Comparison of ENCODE assay signal across 30 mouse cellular contexts in the genomic region with DNA sequence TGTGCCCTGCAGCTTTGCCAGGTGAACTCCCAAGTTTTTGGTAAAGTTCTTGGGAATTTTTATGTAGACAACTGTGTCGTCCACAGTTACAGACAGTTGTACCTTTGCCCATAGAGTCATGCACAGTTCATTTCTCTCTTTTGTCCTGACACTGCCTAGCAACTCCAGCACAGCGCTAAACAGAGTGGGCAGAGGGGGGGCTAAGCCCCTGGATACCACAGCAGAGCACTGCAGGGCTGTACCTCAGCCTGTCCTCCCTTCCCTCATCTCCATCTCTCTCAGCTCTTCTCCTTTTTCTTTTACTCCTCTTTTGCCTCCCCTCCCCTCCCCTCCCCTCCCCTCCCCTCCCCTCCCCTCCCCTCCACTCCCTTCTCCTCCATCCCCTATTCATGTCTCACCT.
A peak's percentile ranks its signal among the peaks of the same experiment; 100 is the strongest.
DNase-seq lines count a peak whose midpoint lies in the region; ATAC-seq lines count a peak whose summit lies in the region.
"Had no signal": no experiment of that assay in that cellular context is flagged by ENCODE, and none has a peak within 500 bp of the region (broad histone marks: within the 10 kb centered on the region; RNA-seq: fewer than 3 reads in every experiment).

No protein-coding gene starts in this region.

- H3K9ac ChIP-seq in hindbrain, embryonic 14.5 days, result no peak overlapping the region
- H3K9ac ChIP-seq in neural tube, embryonic 13.5 days, result no peak overlapping the region
- H3K9ac ChIP-seq in midbrain, embryonic 14.5 days (replicated peaks; ENCODE audit: low read length), result no peak overlapping the region
- no peak overlapping the region for H3K9ac ChIP-seq in liver, embryonic 11.5 days (ENCODE audit: low read depth, low read length)
- H3K9ac ChIP-seq: heart, embryonic 15.5 days; hindbrain, embryonic 13.5 days; kidney, embryonic 15.5 days; limb, embryonic 13.5 days; liver, embryonic 12.5 days; liver, postnatal 0 days had no signal

- H3K27ac ChIP-seq in hindbrain, embryonic 14.5 days, result no peak overlapping the region
- H3K27ac ChIP-seq in hindbrain, embryonic 10.5 days, result no peak overlapping the region
- H3K27ac ChIP-seq in neural tube, embryonic 13.5 days (replicated peaks), result no peak overlapping the region
- no peak overlapping the region for H3K27ac ChIP-seq in midbrain, embryonic 14.5 days (replicated peaks; ENCODE audit: low read depth, low read length)
- H3K27ac ChIP-seq in liver, embryonic 11.5 days (ENCODE audit: low read depth, low read length), result no peak overlapping the region
- H3K27ac ChIP-seq: heart, embryonic 15.5 days; hindbrain, embryonic 13.5 days; kidney, embryonic 15.5 days; layer of hippocampus, adult 2 months; limb, embryonic 13.5 days; liver, embryonic 12.5 days; macrophage; stomach, postnatal 0 days had no signal

- H3K27me3 ChIP-seq in hindbrain, embryonic 14.5 days (ENCODE audit: control insufficient read depth, insufficient read depth, low read length), result no peaks in the 10 kb centered on the region
- peaks cover 15% of the 10 kb centered on the region for H3K27me3 ChIP-seq in hindbrain, embryonic 10.5 days (ENCODE audit: insufficient read depth, poor library complexity, severe bottlenecking)
- H3K27me3 ChIP-seq in neural tube, embryonic 13.5 days, result 0 out of 2 replicates have a peak, but pooled peaks cover 3% of the 10 kb centered on the region
- no peaks in the 10 kb centered on the region for H3K27me3 ChIP-seq in midbrain, embryonic 14.5 days (ENCODE audit: control insufficient read depth, insufficient read depth, low read length)
- peaks cover 9% of the 10 kb centered on the region; the same call in 1 of the 2 replicates for H3K27me3 ChIP-seq in liver, embryonic 11.5 days (replicated peaks; ENCODE audit: control insufficient read depth, insufficient read depth, low read length)
- H3K27me3 ChIP-seq: hindbrain, embryonic 13.5 days; kidney, embryonic 15.5 days had no signal

- ATAC-seq in hindbrain, embryonic 14.5 days (ENCODE audit: low FRiP score), result 0 out of 2 replicates have a peak, but pooled peaks have one; percentile 42
- 0 out of 2 replicates have a peak, but pooled peaks have one; percentile 51 for ATAC-seq in neural tube, embryonic 13.5 days (ENCODE audit: low read depth)
- ATAC-seq in midbrain, embryonic 14.5 days (ENCODE audit: low FRiP score, low TSS enrichment), result no peak
- ATAC-seq in monocyte, adult 5-6 weeks (replicated peaks; ENCODE audit: insufficient number of reproducible peaks, low FRiP score, low TSS enrichment, poor library complexity, severe bottlenecking), result no peak
- ATAC-seq in liver, embryonic 11.5 days (replicated peaks; ENCODE audit: low FRiP score), result no peak
- ATAC-seq: inflammation-experienced regulatory T-cells, adult 6 months; liver, embryonic 12.5 days; liver, postnatal 0 days had no signal

- no peak overlapping the region for H3K4me3 ChIP-seq in hindbrain, embryonic 14.5 days (replicated peaks; ENCODE audit: low read length)
- H3K4me3 ChIP-seq in hindbrain, embryonic 10.5 days, result no peak overlapping the region
- H3K4me3 ChIP-seq in neural tube, embryonic 13.5 days, result no peak overlapping the region
- no peak overlapping the region for H3K4me3 ChIP-seq in midbrain, embryonic 14.5 days (replicated peaks; ENCODE audit: low read depth, low read length)
- no peak overlapping the region for H3K4me3 ChIP-seq in liver, embryonic 11.5 days (ENCODE audit: low read depth, low read length)
- H3K4me3 ChIP-seq: heart, embryonic 15.5 days; hindbrain, embryonic 13.5 days; kidney, embryonic 15.5 days; layer of hippocampus, adult 2 months; limb, embryonic 13.5 days; liver, embryonic 12.5 days; myocyte had no signal

- WGBS in hindbrain, embryonic 14.5 days, result 12% methylated on average over 2 of the region's 2 CpGs
- WGBS in hindbrain, embryonic 10.5 days, result 21% methylated on average over 2 of the region's 2 CpGs
- 14% methylated on average over 2 of the region's 2 CpGs for WGBS in neural tube, embryonic 13.5 days
- 2% methylated on average over 2 of the region's 2 CpGs for WGBS in midbrain, embryonic 14.5 days
- WGBS in liver, embryonic 11.5 days, result 59% methylated on average over 2 of the region's 2 CpGs

- no peak for DNase-seq in hindbrain, embryonic 14.5 days (ENCODE audit: low spot score)
- DNase-seq in hindbrain, embryonic 10.5 days (ENCODE audit: low spot score), result no peak
- no peak for DNase-seq in neural tube, embryonic 10.5 days (ENCODE audit: extremely low spot score, low spot score)
- peak; percentile 28 for DNase-seq in midbrain, embryonic 14.5 days
- DNase-seq in liver, embryonic 11.5 days (ENCODE audit: low spot score), result no peak
- DNase-seq: adrenal gland, postnatal 25 days; B cell, adult 2 months; cerebellum, adult 18-20 months; cerebellum, postnatal 10 days; gastrocnemius, postnatal 10 days; kidney, adult 18-20 months; kidney, postnatal 25 days; liver, postnatal 0 days; lung, postnatal 10 days; right cerebral cortex, adult 18-20 months; spleen, adult 18-20 months; thymus, adult 18-20 months; thymus, postnatal 25 days had no signal

- no peaks in the 10 kb centered on the region for H3K36me3 ChIP-seq in hindbrain, embryonic 14.5 days (replicated peaks; ENCODE audit: control insufficient read depth, insufficient read depth)
- no peaks in the 10 kb centered on the region for H3K36me3 ChIP-seq in hindbrain, embryonic 10.5 days
- no peaks in the 10 kb centered on the region for H3K36me3 ChIP-seq in neural tube, embryonic 13.5 days
- no peaks in the 10 kb centered on the region for H3K36me3 ChIP-seq in midbrain, embryonic 14.5 days (ENCODE audit: control insufficient read depth, insufficient read depth, low read length)
- no peaks in the 10 kb centered on the region for H3K36me3 ChIP-seq in liver, embryonic 11.5 days (ENCODE audit: control insufficient read depth, insufficient read depth, low read length)
- H3K36me3 ChIP-seq: heart, embryonic 15.5 days; hindbrain, embryonic 13.5 days; kidney, embryonic 15.5 days; limb, embryonic 13.5 days; liver, embryonic 12.5 days had no signal

- H3K9me3 ChIP-seq in hindbrain, embryonic 14.5 days (ENCODE audit: control insufficient read depth, low read length), result no peaks in the 10 kb centered on the region
- H3K9me3 ChIP-seq in hindbrain, embryonic 10.5 days, result no peaks in the 10 kb centered on the region
- H3K9me3 ChIP-seq in neural tube, embryonic 13.5 days, result no peaks in the 10 kb centered on the region
- H3K9me3 ChIP-seq in midbrain, embryonic 14.5 days (ENCODE audit: control insufficient read depth, low read length), result no peaks in the 10 kb centered on the region
- H3K9me3 ChIP-seq in liver, embryonic 11.5 days (ENCODE audit: control insufficient read depth, low read length), result no peaks in the 10 kb centered on the region
- H3K9me3 ChIP-seq: heart, embryonic 15.5 days; hindbrain, embryonic 13.5 days; kidney, embryonic 15.5 days; limb, embryonic 13.5 days; liver, embryonic 12.5 days had no signal

- peaks cover 5% of the 10 kb centered on the region; the same call in 1 of the 2 replicates for H3K4me1 ChIP-seq in hindbrain, embryonic 14.5 days (replicated peaks; ENCODE audit: control insufficient read depth, insufficient read depth, low read length)
- peaks cover 14% of the 10 kb centered on the region for H3K4me1 ChIP-seq in hindbrain, embryonic 10.5 days (replicated peaks)
- peaks cover 17% of the 10 kb centered on the region for H3K4me1 ChIP-seq in neural tube, embryonic 13.5 days (replicated peaks)
- no peaks in the 10 kb centered on the region for H3K4me1 ChIP-seq in midbrain, embryonic 14.5 days (ENCODE audit: control insufficient read depth, insufficient read depth, low read length)
- no peaks in the 10 kb centered on the region for H3K4me1 ChIP-seq in liver, embryonic 11.5 days (replicated peaks; ENCODE audit: control insufficient read depth, insufficient read depth, low read length)
- H3K4me1 ChIP-seq: liver, embryonic 12.5 days had no signal

- no peak overlapping the region for H3K4me2 ChIP-seq in hindbrain, embryonic 14.5 days (replicated peaks)
- H3K4me2 ChIP-seq in neural tube, embryonic 13.5 days, result no peak overlapping the region
- no peak overlapping the region for H3K4me2 ChIP-seq in midbrain, embryonic 14.5 days (ENCODE audit: low read length)
- no peak overlapping the region for H3K4me2 ChIP-seq in liver, embryonic 11.5 days
- H3K4me2 ChIP-seq: hindbrain, embryonic 13.5 days; kidney, embryonic 15.5 days; limb, embryonic 13.5 days; liver, embryonic 12.5 days had no signal

Comparison
In these comparisons a context has a peak if more than half of its experiments do, and no peak if none do; other contexts are left out.
1. ATAC-seq: peak in hindbrain, embryonic 14.5 days (single experiment) and neural tube, embryonic 13.5 days (single experiment); none in midbrain, embryonic 14.5 days (single experiment), monocyte, adult 5-6 weeks (single experiment) and liver, embryonic 11.5 days (single experiment).